Mouse (Mus musculus) testis, adult 2 months (tissue): ENCODE results near the gene Fzd10.

Experiments
- CTCF ChIP-seq: fragments of 200-500 bp; IDR thresholded peaks from 2 replicates; pipeline ENCODE4 v1.5.1; 2012; ENCODE audit warnings: low read depth, mild to moderate bottlenecking, inconsistent platforms, low read length, moderate library complexity; ENCODE audit not compliant: control insufficient read depth, insufficient read depth, insufficient replicate concordance
- POLR2A ChIP-seq: fragments of 200-500 bp; IDR thresholded peaks from 2 replicates; pipeline ENCODE4 v1.6.1; 2012; ENCODE audit warnings: low read depth, mild to moderate bottlenecking, inconsistent platforms, low read length, moderate library complexity; ENCODE audit not compliant: control insufficient read depth

DNA sequence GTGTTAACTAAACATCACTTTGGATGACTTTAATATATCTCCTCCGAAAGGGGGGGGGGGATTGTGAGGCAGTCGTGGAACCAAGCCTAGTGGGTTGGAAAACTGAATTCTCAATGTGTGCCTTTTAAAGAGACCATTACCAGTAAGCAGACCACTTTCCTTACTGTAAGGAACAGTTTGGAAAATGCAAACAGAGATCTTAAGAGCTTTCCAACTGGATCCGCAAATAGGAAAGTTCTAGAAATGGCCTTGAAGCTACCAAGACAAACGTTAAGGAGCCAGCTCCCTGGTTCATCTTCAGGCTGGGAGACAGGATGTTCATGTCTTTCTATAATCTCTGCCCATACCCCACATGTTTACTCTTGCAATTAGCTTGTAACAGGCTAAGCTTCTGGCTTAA is 3.3 kb upstream of the Fzd10 start:
- no peak for TF ChIP-seq CTCF
- no peak for TF ChIP-seq POLR2A
